Mouse (Mus musculus) liver, adult 2 months (tissue): ENCODE data around the gene Ucn3. TPM values are rescaled to one million over a fixed set of nuclear protein-coding genes. Genes with fewer than 3 reads are reported as not detected.
A peak's percentile ranks its signal among the peaks of the same experiment; 100 is the strongest.

Experiments
- DNase-seq: peaks from one replicate; pipeline ENCODE4 v3.0.0-alpha.2; 2011; ENCODE audit warnings: low read depth, low spot score; ENCODE audit errors: extremely low read depth
- H3K27ac ChIP-seq: fragments of 200-500 bp; replicated peaks from 2 replicates; pipeline ENCODE4 v1.5.1; 2012; ENCODE audit warnings: low read depth, mild to moderate bottlenecking, control low read depth, inconsistent platforms, low read length; ENCODE audit not compliant: insufficient read depth
- H3K27me3 ChIP-seq: fragments of 200-500 bp; 2 replicates; pipeline ENCODE4 v1.6.1; 2012; ENCODE audit warnings: mild to moderate bottlenecking, moderate library complexity, low read length, inconsistent platforms; ENCODE audit not compliant: control insufficient read depth, insufficient read depth
- H3K36me3 ChIP-seq: fragments of 200-500 bp; 2 replicates; pipeline ENCODE4 v1.6.1; 2012; ENCODE audit warnings: low read length, inconsistent platforms; ENCODE audit not compliant: control insufficient read depth, insufficient read depth
- H3K4me1 ChIP-seq: fragments of 200-500 bp; 2 replicates; pipeline ENCODE4 v1.6.1; 2011; ENCODE audit warnings: low read length; ENCODE audit not compliant: control insufficient read depth, insufficient read depth
- H3K4me3 ChIP-seq: fragments of 200-500 bp; 2 replicates; pipeline ENCODE4 v1.5.1; 2011; ENCODE audit warnings: low read depth, mild to moderate bottlenecking, control low read depth, low read length, moderate library complexity; ENCODE audit not compliant: insufficient read depth
- H3K79me2 ChIP-seq: fragments of 200-500 bp; 2 replicates; pipeline ENCODE4 v1.6.1; 2012; ENCODE audit warnings: inconsistent platforms, mild to moderate bottlenecking, low read length, moderate library complexity; ENCODE audit not compliant: control insufficient read depth, insufficient read depth
- H3K9ac ChIP-seq: fragments of 200-500 bp; 2 replicates; pipeline ENCODE4 v1.6.1; 2012; ENCODE audit warnings: low read depth, mild to moderate bottlenecking, control low read depth, inconsistent platforms, low read length
- CTCF ChIP-seq: fragments of 200-500 bp; IDR thresholded peaks from 2 replicates; pipeline ENCODE4 v1.5.1; 2011; ENCODE audit warnings: low read depth, low read length, control low read depth
- POLR2A ChIP-seq: fragments of 200-500 bp; IDR thresholded peaks from 2 replicates; pipeline ENCODE4 v1.6.1; 2011; ENCODE audit warnings: low read length, control low read depth; ENCODE audit not compliant: insufficient read depth; ENCODE audit errors: extremely low read depth
- WGBS: fragments of 180-500 bp; shearing (Covaris S2); methylation state at CpG from one replicate; pipeline ENCODE4 v1.1.7; 2018; 5-methylcytosine and 5-hydroxymethylcytosine counted together
- polyA plus RNA-seq: library from polyadenylated mRNA; depleted of rRNA; stranded (reverse); fragments of >200 nt; gene quantifications from 2 replicates; pipeline ENCODE4 v1.2.3, GENCODE M21; 2012
- total RNA-seq: library from RNA; depleted of rRNA; stranded (reverse); fragments of >200 nt; gene quantifications from 2 replicates; pipeline ENCODE4 v1.2.3, GENCODE M21; 2014

Gene Ucn3
- total and polyA plus RNA-seq, 2 experiments, result not detected

DNA sequence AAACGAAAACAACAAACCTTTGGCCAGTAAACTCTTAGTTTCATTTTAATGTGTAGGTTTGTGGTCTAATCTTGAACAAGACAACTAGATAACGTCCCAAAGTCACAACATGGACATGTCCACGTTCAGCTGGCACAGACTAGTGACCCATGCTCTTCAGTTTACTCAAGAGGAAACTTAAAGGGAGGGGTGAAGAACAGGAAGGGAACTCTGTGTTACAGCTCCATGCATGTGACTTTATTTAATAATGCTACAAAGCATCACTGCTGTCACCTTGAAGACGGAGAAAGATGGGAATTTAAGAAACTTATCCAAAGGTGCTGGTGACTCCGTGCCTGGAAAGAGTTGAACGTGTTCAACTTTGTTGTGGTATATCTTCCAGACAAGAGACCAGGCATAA, 49.1 kb downstream of the Ucn3 start:
- no peak for TF ChIP-seq POLR2A
- TF ChIP-seq CTCF, result no peak
- Histone ChIP-seq H3K36me3 (no peaks in the 10 kb centered on the region), H3K27ac (peak overlapping the region; percentile 63; the same call in 1 of the 2 replicates), H3K4me1 (peaks cover 5% of the 10 kb centered on the region; the same call in 1 of the 2 replicates), H3K9ac (no peak overlapping the region), H3K27me3 (no peaks in the 10 kb centered on the region), H3K4me3 (no peak overlapping the region), H3K79me2 (no peaks in the 10 kb centered on the region; the same call in 1 of the 2 replicates)
- DNase-seq, result peak; percentile 46
- 57% methylated on average over 6 of the region's 6 CpGs for WGBS

GRCm38 (mm10) chr13:3895397-3895980, 49.7 kb downstream of the Ucn3 start:
- TF ChIP-seq POLR2A (no peak), CTCF (no peak)
- Histone ChIP-seq H3K9ac (no peak overlapping the region), H3K4me3 (no peak overlapping the region), H3K36me3 (no peaks in the 10 kb centered on the region), H3K4me1 (peaks cover 5% of the 10 kb centered on the region; the same call in 1 of the 2 replicates), H3K27ac (peak overlapping the region; percentile 63), H3K79me2 (no peaks in the 10 kb centered on the region; the same call in 1 of the 2 replicates), H3K27me3 (no peaks in the 10 kb centered on the region)
- peak; percentile 92 for DNase-seq
- 30% methylated on average over 8 of the region's 8 CpGs for WGBS

GRCm38 (mm10) chr13:3894549-3894948, 50.6 kb downstream of the Ucn3 start:
- Histone ChIP-seq H3K4me1 (peaks cover 12% of the 10 kb centered on the region), H3K27ac (no peak overlapping the region), H3K4me3 (no peak overlapping the region), H3K36me3 (no peaks in the 10 kb centered on the region), H3K27me3 (no peaks in the 10 kb centered on the region), H3K9ac (no peak overlapping the region), H3K79me2 (peaks cover 5% of the 10 kb centered on the region)
- TF ChIP-seq POLR2A, result no peak
- TF ChIP-seq CTCF, result no peak
- no peak for DNase-seq
- WGBS, result 81% methylated on average over 8 of the region's 8 CpGs

DNA sequence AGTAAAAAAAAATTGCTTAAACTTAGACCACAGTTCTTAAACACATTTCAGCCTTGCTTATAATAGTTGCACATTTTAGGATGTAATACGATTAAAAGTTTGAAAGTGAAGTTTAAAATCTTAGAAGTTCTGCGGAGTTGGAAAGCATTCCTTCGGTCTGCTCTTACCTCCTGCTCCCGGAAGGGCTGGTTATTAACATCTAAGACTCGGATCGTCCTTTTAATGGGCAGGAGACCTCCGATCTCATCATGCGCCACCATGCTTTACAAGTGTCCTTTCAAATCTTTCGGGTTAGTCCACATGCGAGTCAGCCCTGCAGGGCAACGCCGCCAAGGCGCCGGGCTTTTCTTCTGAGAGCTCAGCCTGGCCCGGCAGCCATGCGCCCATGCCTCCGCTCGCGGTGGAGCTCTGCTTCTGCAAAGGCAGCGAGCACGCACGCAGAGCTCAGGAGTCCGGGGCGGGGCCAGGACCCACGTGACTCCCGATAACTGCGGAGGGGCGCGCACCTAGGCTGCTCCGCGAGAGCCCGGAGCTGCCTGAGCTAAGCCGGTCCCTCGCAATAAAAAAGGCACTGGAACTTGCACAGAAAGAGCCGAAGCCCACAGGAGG, 51.9 kb downstream of the Ucn3 start:
- peak overlapping the region; percentile 87 for H3K27ac ChIP-seq
- under 1% methylated on average over 35 of the region's 35 CpGs for WGBS
- TF ChIP-seq CTCF (no peak), POLR2A (peak; percentile 99)
- H3K79me2 ChIP-seq, result peaks cover 7% of the 10 kb centered on the region
- no peaks in the 10 kb centered on the region for H3K27me3 ChIP-seq
- peak; percentile 83 for DNase-seq
- H3K9ac ChIP-seq, result peak overlapping the region; percentile 91
- peaks cover 9% of the 10 kb centered on the region for H3K36me3 ChIP-seq
- peaks cover 14% of the 10 kb centered on the region for H3K4me1 ChIP-seq
- peak overlapping the region; percentile 78 for H3K4me3 ChIP-seq

- H3K27me3 ChIP-seq, result no peaks in the 10 kb centered on the region
- H3K9ac ChIP-seq, result peak overlapping the region; percentile 66
- H3K27ac ChIP-seq, result peak overlapping the region; percentile 49
- DNase-seq, result peak; percentile 35
- H3K4me1 ChIP-seq, result peaks cover 14% of the 10 kb centered on the region
- WGBS, result 11% methylated on average over 7 of the region's 7 CpGs
- peak overlapping the region; percentile 78 for H3K4me3 ChIP-seq
- H3K36me3 ChIP-seq, result peaks cover 15% of the 10 kb centered on the region
- TF ChIP-seq CTCF (no peak), POLR2A (no peak)
- H3K79me2 ChIP-seq, result peaks cover 7% of the 10 kb centered on the region
Measured at GRCm38 (mm10) chr13:3892601-3893000, 52.5 kb downstream of the Ucn3 start.
